Mouse (Mus musculus) CD4-positive helper T cell, adult 2 months (primary cell): ENCODE measurements at regions not wholly inside any gene's neighbourhood (a gene's known extent, or its start where the extent isn't known, plus 50 kb on each side); places are given as distances from the start of the nearest gene placed in this dataset.
"Not testable (repeated sequence)": the region's sequence is repeated elsewhere in the genome, so short reads cannot be mapped to it uniquely, and the experiment has no call there.

Experiments used
- DNase-seq: peaks from one replicate; pipeline ENCODE4 v3.0.0-alpha.2; 2012; ENCODE audit warnings: low read depth, missing footprints, low spot score

GRCm38 (mm10) chr6:95058017-95058416 is 59.0 kb upstream of the Kbtbd8 start:
- DNase-seq = peak; percentile 8

GRCm38 (mm10) chr6:95056222-95056621 is 60.8 kb upstream of the Kbtbd8 start:
- no peak for DNase-seq

GRCm38 (mm10) chr6:95053717-95054382 is 63.2 kb upstream of the Kbtbd8 start:
- no peak for DNase-seq

- DNase-seq = not testable (repeated sequence)
Measured at GRCm38 (mm10) chr6:95041351-95041750, 75.7 kb upstream of the Kbtbd8 start.

GRCm38 (mm10) chr6:95024239-95024638 is 92.8 kb upstream of the Kbtbd8 start:
- no peak for DNase-seq

- DNase-seq = no peak
Measured at GRCm38 (mm10) chr6:95021724-95022123, 95.3 kb upstream of the Kbtbd8 start.

- DNase-seq = peak; percentile 7
Measured at GRCm38 (mm10) chr6:95017911-95018310, 99.1 kb upstream of the Kbtbd8 start.

GRCm38 (mm10) chr6:95017484-95017883 is 99.6 kb upstream of the Kbtbd8 start:
- no peak for DNase-seq

GRCm38 (mm10) chr6:95013096-95013495 is 103.9 kb upstream of the Kbtbd8 start:
- DNase-seq = no peak

- DNase-seq = no peak
Measured at GRCm38 (mm10) chr6:95006485-95006884, 110.6 kb upstream of the Kbtbd8 start.

GRCm38 (mm10) chr6:95003716-95004115 is 113.3 kb upstream of the Kbtbd8 start:
- no peak for DNase-seq

GRCm38 (mm10) chr6:94999562-94999961 is 117.5 kb upstream of the Kbtbd8 start:
- no peak for DNase-seq

- DNase-seq = no peak
Measured at GRCm38 (mm10) chr6:94999002-94999401, 118.0 kb upstream of the Kbtbd8 start.

GRCm38 (mm10) chr6:94998371-94998770 is 118.7 kb upstream of the Kbtbd8 start:
- no peak for DNase-seq

GRCm38 (mm10) chr6:94994376-94994775 is 122.7 kb upstream of the Kbtbd8 start:
- no peak for DNase-seq

- DNase-seq = no peak
Measured at GRCm38 (mm10) chr6:94987427-94987826, 129.6 kb upstream of the Kbtbd8 start.

GRCm38 (mm10) chr6:94986346-94986745 is 130.7 kb upstream of the Kbtbd8 start:
- DNase-seq = peak; percentile 56

GRCm38 (mm10) chr6:94984411-94984895 is 132.6 kb upstream of the Kbtbd8 start:
- no peak for DNase-seq

- no peak for DNase-seq
Measured at GRCm38 (mm10) chr6:94968683-94969082, 148.4 kb upstream of the Kbtbd8 start.

GRCm38 (mm10) chr6:94966962-94967361 is 150.1 kb upstream of the Kbtbd8 start:
- DNase-seq = peak; percentile 54

- DNase-seq = no peak
Measured at GRCm38 (mm10) chr6:94963204-94963603, 153.8 kb upstream of the Kbtbd8 start.

GRCm38 (mm10) chr6:94962411-94963087 is 154.5 kb upstream of the Kbtbd8 start:
- no peak for DNase-seq

- no peak for DNase-seq
Measured at GRCm38 (mm10) chr6:94961821-94962220, 155.2 kb upstream of the Kbtbd8 start.
